Mouse (Mus musculus) heart, postnatal 0 days (tissue): Measurements from ENCODE around the gene Mrps2.

Experiments
- CTCF ChIP-seq: IDR thresholded peaks from 2 replicates; pipeline ENCODE4 v1.5.1; 2016; ENCODE audit warnings: antibody characterized with exemption, control low read depth, low read depth
- EP300 ChIP-seq: IDR thresholded peaks from 2 replicates; pipeline ENCODE4 v1.6.1; 2016; ENCODE audit warnings: antibody characterized with exemption, low read depth

DNA sequence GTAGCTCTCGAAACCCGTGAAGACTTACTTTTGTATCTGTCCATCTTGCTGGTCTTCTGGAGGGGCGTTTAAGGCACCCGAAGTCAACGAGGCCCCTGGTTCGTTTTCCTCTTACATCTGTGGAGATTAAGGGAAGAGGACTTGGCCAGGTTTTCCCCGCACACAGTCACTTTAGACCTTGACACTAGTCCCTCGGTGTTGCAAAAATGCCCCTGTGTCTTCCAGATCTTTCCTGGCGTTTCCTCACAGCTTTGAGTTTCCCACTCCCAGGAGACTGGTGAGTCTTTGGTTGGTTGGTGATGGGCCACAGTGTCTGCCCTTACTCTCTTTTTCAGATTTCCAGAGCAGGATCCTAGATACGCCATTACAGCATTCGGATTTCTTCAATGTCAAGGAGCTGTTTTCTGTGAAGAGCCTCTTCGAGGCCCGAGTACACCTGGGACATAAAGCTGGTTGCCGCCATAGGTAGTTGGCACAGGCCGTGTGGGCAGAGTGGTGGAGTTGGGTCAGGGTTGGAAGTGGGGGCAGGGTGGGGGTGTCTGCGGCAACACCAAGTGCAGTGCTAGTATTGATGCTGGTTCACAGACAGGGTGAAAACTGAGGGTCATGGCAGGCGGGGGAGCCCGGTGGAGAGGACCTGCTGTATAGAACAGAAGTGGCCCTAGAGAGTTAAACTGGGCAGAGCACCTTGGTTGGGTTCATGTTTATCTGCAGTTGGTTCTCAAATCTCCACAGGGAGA, 790 bp downstream of the Mrps2 start:
- no peak for TF ChIP-seq EP300
- no peak for TF ChIP-seq CTCF
